Mouse (Mus musculus) ovary, adult 18-20 months (tissue): ENCODE data around the gene Tenm4.
A peak's percentile ranks its signal among the peaks of the same experiment; 100 is the strongest.

Experiments used
- DNase-seq: peaks from one replicate; pipeline ENCODE4 v3.0.0; 2022; ENCODE audit warnings: low spot score, mixed read lengths

Tenm4 gene

DNA sequence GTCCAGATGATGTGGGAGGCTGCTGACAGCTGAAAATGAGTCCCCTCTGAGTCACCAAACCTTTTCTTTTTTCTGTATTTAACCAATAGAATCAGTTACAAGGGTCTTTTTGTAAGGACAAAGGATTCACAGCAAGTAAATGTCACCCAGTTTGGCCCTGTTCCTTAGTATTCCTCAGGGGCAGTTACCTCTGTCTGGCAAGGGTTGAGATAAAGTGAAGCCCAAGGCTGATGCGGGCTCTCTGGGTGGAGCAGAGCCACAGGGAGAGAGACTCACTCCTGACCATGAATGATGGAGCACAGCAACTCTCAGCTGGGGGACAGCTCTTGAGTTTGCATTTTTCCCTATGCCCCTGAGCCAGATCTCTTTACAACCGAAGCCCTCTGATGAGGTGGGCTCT, 681.7 kb downstream of the Tenm4 start:
- DNase-seq, result no peak

DNA sequence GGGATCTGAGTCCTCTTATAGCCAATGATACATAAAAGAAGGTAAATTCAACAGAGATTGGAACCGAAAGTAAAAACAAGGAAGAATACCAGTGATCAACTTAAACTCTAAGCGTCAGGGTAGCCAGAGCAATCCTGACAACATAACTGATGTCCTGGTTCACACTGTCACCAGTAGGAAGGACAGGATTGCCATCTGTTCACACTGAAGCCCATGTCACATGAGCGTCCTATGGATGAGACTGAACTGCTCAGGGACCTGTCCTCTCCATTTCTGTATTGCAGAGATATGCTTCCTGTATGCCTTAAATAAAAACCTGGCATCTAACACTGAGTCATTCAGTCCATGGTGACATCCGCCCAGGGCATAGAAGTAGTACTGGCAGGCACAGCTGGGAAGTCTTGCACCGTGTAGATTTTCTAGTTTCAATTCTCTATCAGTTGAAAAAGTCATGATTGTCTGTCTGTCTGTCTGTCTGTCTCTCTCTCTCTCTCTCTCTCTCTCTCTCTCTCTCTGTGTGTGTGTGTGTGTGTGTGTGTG, 684.9 kb downstream of the Tenm4 start:
- DNase-seq, result no peak

- no peak for DNase-seq
Observed at GRCm38 (mm10) chr7:96856518-96856917, 685.5 kb downstream of the Tenm4 start.

DNA sequence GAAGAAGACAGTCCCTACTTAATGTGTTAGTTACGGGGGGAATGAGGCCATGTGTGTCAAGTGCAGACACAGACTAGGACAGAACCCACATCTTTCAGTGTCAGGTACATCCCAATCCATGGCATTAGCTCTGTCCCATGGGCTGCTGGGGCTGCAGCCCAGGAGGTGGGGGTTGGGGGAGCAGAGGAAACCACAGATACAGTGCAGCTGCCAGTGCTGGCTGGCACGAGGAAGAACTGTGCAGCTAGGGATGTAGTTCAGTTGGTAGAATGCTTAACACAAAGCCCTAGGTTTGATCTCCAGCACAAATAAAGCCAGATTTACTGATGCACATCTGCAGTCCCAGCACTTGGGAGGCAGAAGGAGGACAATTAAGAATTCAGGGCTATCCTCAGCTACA, 688.0 kb downstream of the Tenm4 start:
- DNase-seq, result no peak

- DNase-seq, result no peak
Observed at GRCm38 (mm10) chr7:96859684-96860083, 688.6 kb downstream of the Tenm4 start.

DNA sequence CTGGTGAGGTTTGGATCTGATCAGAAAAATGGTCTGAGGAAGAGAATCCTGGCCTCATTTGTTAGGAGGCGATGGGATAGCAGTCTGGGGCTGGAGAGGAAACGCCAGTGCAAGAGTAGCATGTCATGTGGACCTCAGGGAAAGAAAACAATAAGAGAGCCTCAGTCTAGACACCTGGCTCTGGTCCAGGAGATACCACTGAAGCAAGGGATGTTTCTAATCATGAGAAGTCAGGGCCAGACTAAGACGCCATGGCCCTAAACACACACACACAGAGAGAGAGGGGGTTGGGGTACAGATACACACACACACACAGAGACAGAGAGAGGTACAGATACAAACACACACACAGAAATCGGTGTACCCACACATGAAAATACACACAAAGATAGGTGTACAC, 689.6 kb downstream of the Tenm4 start:
- DNase-seq, result peak; percentile 53

GRCm38 (mm10) chr7:96864894-96865722, 694.1 kb downstream of the Tenm4 start:
- no peak for DNase-seq

GRCm38 (mm10) chr7:96869079-96869810, 698.2 kb downstream of the Tenm4 start:
- no peak for DNase-seq

GRCm38 (mm10) chr7:96870473-96870872, 699.4 kb downstream of the Tenm4 start:
- DNase-seq, result no peak

DNA sequence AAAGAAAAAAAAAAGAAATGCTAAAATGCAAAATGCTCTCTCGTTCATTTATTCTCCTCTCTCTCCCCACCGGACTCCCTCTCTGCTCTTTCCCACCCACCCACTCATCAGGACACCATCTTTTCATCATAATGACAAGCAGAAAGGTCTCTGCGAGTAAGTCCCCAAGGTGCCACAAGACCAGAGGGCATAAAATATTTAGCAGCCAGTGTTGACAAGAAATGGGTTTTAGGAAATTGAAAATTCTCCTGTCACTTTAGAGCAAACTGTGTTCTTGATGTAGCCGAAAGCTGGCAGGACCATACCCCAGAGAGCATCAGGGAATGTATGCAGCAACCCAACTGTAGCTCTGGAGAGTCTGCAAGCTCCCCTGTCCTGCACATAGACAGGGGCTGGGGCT, 700.0 kb downstream of the Tenm4 start:
- no peak for DNase-seq

GRCm38 (mm10) chr7:96878511-96879276, 707.6 kb downstream of the Tenm4 start:
- DNase-seq, result no peak

DNA sequence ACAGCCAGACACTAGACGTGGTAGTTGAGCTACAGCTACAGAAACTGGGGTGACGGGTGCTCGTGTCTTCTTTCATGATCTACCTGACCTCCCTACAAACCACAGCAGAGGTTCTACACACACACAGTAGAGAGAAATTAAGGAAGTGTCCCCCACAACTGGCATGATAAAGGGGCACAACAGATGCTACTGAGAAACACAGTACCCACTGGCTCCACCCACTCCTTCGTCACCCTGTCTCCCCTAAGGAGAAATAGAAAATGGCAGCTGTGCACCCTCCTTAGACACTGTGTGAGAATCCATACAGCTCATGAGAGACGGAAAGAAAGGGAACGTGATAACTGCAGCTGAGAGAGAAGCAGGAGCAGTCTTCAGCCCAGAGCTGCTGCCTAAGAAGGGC, 708.5 kb downstream of the Tenm4 start:
- no peak for DNase-seq

- DNase-seq, result no peak
Observed at GRCm38 (mm10) chr7:96880221-96880944, 709.3 kb downstream of the Tenm4 start.

GRCm38 (mm10) chr7:96883297-96883696, 712.3 kb downstream of the Tenm4 start:
- DNase-seq, result no peak

DNA sequence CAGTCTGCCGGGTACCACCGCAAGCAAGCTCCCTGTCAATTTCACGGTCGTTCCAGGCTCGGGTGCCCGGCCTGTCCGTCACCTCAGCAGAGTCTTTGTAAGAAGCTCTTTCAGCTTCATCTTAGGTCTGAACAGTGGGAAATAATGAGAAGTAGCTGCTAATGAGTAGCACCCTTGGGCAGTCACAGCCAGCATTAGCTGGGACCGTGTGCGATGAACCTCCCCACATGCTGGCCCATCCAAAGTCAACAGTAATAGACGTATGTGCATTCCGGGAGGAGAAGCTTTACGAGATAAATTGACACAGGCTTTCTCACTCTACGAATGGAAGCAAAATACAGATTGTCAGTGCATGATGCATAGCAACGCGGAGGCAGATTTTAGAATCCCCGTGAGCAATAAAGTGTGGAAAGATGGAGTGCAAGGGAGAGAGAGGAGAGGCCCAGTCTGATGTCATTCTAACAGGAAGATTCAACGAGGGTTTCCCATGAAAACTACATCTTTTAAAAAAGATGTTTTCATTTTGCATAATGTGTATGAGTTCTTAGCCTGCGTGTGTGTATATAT, 716.1 kb downstream of the Tenm4 start:
- DNase-seq, result no peak

DNA sequence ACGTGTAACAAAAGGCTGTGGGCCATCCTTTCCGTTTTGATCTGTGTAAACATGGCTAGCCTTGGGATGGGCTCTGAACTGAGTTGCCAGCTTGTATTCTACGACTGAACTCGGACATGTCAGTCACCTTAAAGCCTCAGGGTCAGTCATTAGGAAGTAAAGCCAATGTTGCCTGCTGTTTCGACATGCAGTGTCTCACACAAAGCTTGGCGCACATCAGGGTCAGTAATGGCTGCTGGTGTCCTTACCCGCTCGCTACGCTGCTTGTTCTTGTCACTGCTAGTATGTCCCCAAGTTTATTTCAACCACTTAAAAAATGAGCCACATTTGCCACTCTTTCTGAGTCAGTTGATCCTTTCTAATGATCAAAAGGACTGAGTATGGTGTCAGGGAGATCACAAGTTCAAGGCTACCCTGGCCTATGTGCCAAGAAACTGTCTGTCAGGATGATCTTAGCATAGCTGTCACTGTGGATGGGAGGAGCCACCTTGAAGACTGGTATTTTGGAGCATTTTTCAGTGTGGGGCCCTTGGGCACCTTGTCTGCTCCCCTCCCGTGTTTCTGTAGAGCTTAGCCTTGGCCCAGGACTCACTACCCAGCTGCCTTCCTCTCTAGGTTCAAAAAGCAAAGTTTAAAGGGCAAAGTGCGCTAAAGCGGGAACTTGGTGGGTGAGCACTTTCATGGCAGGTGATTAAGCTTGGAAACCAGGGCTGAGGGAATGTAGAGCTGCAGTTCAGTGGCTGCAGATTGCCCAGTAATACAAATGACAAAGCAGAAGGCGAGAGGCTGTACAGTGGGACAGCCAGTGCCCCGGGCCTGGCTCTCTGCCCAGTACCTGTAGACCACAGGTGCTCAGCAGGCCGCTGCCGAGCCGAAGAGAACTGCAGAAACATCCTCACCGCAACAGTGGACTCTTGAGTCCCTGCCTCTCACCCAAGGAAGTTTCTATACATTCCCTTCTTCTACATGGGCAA, 718.3 kb downstream of the Tenm4 start:
- DNase-seq, result no peak

DNA sequence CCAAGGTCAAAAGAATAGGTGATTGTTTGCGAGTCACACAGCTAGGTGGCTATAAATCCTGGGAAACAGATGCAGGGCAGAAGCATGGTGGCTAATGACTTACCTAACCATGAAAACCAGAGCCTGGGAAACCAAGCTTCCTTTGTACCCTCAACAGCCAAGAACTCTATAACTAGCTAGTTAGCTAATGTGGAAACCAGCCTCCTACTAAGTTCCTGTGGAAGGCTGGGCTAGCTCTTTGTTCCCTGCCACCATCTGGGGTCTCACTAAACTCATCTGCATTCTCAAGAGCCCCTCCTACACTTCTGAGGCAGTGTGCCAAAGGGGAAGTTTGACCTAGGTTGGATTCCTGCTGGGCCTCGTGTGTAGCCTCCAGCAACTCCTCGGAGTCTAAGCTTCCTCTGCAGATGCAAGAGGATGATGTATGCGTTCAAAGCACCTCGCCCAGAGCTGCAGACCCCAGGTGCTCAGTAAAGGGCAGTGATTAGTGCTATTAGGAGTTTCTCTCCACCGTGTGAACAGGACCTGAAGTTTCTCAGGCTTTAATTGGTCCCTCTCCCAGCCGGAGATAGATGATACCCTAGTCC, 719.1 kb downstream of the Tenm4 start:
- no peak for DNase-seq

GRCm38 (mm10) chr7:96890987-96891386, 719.9 kb downstream of the Tenm4 start:
- DNase-seq, result no peak

DNA sequence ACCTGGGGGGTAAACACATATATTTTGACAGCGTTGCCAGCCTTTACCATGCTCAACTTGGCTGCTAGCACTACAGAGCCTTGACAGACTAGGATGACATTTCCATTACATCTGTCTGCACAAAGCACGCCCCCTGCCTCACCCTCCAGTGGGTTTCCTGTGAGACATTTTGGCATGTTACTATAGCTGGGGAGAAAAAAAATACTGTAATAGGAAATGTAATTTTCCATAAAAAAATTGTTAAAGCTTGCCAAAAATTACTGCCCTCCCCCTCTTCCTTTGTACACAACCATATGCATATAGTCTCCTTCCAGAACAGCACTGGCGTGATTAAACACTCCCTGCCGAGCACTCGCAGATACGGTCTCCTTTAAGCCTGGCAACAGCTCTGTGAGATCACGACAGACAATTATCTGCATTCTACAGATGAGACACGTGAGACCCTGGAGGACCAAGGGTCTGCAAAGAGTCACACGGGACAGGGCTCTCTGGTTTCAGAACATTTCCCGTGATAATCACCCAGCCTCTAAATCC, 728.1 kb downstream of the Tenm4 start:
- DNase-seq, result no peak

- no peak for DNase-seq
Observed at GRCm38 (mm10) chr7:96902183-96902582, 731.1 kb downstream of the Tenm4 start.
